Mouse (Mus musculus): ENCODE results near the gene Dnajc8.

GRCm38 (mm10) chr4:132492178-132493060, 42.9 kb upstream of the Dnajc8 start:
- TF ChIP-seq POLR2A (IDR thresholded peaks at IDR 0.05; ENCODE audit: control insufficient read depth, low read depth, low read length): no peak
- TF ChIP-seq CTCF (IDR thresholded peaks at IDR 0.05; ENCODE audit: control insufficient read depth, insufficient read depth, insufficient replicate concordance, low read depth, low read length): no peak

Measured in testis, adult 2 months (tissue).